Mouse (Mus musculus): ENCODE data around the gene Fcrl5. TPM values are rescaled to one million over a fixed set of nuclear protein-coding genes. Genes with fewer than 3 reads are reported as not detected.
"Not testable (repeated sequence)": the region's sequence is repeated elsewhere in the genome, so short reads cannot be mapped to it uniquely, and the experiment has no call there.

The Fcrl5 gene
- polyA plus RNA-seq, 1 experiment from 2014 or later, result not detected

DNA sequence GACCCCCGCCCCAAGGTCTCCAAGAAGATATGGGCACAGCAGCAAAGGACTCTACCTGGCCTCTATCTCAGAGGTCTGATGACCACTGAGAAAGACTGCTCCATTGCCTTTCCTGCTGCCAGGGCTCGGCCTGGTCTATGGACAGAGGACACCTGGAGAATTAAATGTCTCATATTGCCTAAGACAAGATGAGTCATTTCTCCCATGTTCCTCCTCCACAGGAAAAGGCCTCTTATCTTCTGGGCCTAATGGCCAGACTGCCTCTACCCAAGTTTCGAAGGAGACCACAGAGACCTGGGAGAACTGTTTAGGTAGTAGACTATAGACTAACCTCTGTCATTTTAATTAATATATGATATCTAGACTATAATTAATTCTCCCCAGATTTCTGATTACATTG is 29.9 kb downstream of the Fcrl5 start:
- no peak overlapping the region for H3K4me3 ChIP-seq (replicated peaks)
- no peaks in the 10 kb centered on the region for H3K36me3 ChIP-seq
- 77% methylated on average over 3 of the region's 3 CpGs for WGBS
- H3K9me3 ChIP-seq, result no peaks in the 10 kb centered on the region
- H3K4me1 ChIP-seq (replicated peaks), result no peaks in the 10 kb centered on the region
- no peak for ATAC-seq
- no peak overlapping the region for H3K9ac ChIP-seq
- H3K27ac ChIP-seq, result no peak overlapping the region
- no peak overlapping the region for H3K4me2 ChIP-seq (replicated peaks)
- no peaks in the 10 kb centered on the region for H3K27me3 ChIP-seq (replicated peaks)

- H3K4me1 ChIP-seq (replicated peaks), result no peaks in the 10 kb centered on the region
- no peak for ATAC-seq
- no peak overlapping the region for H3K4me2 ChIP-seq (replicated peaks)
- no peaks in the 10 kb centered on the region for H3K27me3 ChIP-seq (replicated peaks)
- no peaks in the 10 kb centered on the region for H3K36me3 ChIP-seq
- WGBS, result 74% methylated on average over 6 of the region's 6 CpGs
- H3K4me3 ChIP-seq (replicated peaks), result no peak overlapping the region
- H3K27ac ChIP-seq, result no peak overlapping the region
- H3K9me3 ChIP-seq, result no peaks in the 10 kb centered on the region
- H3K9ac ChIP-seq, result no peak overlapping the region
Observed at GRCm38 (mm10) chr3:87467011-87467410, 31.4 kb downstream of the Fcrl5 start.

GRCm38 (mm10) chr3:87467416-87467815 is 31.8 kb downstream of the Fcrl5 start:
- no peak overlapping the region for H3K4me3 ChIP-seq (replicated peaks)
- WGBS, result 89% methylated on average over 9 of the region's 9 CpGs
- no peaks in the 10 kb centered on the region for H3K36me3 ChIP-seq
- no peak overlapping the region for H3K4me2 ChIP-seq (replicated peaks)
- H3K27me3 ChIP-seq (replicated peaks), result no peaks in the 10 kb centered on the region
- no peak overlapping the region for H3K9ac ChIP-seq
- H3K27ac ChIP-seq, result no peak overlapping the region
- H3K4me1 ChIP-seq (replicated peaks), result no peaks in the 10 kb centered on the region
- ATAC-seq, result no peak
- H3K9me3 ChIP-seq, result no peaks in the 10 kb centered on the region

DNA sequence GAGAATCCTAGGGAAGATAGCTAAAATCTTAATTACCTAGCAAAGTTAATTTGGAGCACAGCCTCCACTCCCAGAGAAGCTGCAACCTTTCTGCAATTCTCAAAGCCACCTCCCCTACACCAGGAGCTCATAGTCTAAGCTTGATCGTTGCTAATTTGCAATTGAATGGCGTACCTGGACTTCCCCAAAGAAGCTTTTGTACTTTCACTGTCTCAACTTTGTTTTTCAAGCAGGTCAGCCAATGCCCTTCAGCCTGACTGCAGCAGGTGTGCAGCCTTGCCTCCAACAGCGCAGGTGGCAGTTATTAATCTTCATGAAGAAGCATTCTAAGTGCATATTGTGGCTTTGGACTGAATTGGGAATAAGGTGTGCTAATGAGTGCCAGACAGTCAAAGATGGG is 42.4 kb downstream of the Fcrl5 start:
- not testable (repeated sequence) for ATAC-seq; H3K4me2 ChIP-seq (replicated peaks); H3K36me3 ChIP-seq; H3K9me3 ChIP-seq; H3K4me3 ChIP-seq (replicated peaks); H3K27me3 ChIP-seq (replicated peaks); H3K27ac ChIP-seq; H3K4me1 ChIP-seq (replicated peaks); H3K9ac ChIP-seq
- WGBS, result 87% methylated on average over 3 of the region's 3 CpGs

- H3K9ac ChIP-seq; ATAC-seq; H3K4me3 ChIP-seq (replicated peaks); H3K27ac ChIP-seq; H3K27me3 ChIP-seq (replicated peaks); H3K4me2 ChIP-seq (replicated peaks); H3K36me3 ChIP-seq; H3K4me1 ChIP-seq (replicated peaks); H3K9me3 ChIP-seq: not testable (repeated sequence)
- WGBS, result 86% methylated on average over 6 of the region's 6 CpGs
Observed at GRCm38 (mm10) chr3:87478596-87478995, 43.0 kb downstream of the Fcrl5 start.

GRCm38 (mm10) chr3:87479230-87479629 is 43.7 kb downstream of the Fcrl5 start:
- not testable (repeated sequence) for H3K36me3 ChIP-seq; H3K27me3 ChIP-seq (replicated peaks); H3K9ac ChIP-seq; ATAC-seq; H3K4me1 ChIP-seq (replicated peaks); H3K4me2 ChIP-seq (replicated peaks); H3K27ac ChIP-seq; H3K9me3 ChIP-seq; H3K4me3 ChIP-seq (replicated peaks)

DNA sequence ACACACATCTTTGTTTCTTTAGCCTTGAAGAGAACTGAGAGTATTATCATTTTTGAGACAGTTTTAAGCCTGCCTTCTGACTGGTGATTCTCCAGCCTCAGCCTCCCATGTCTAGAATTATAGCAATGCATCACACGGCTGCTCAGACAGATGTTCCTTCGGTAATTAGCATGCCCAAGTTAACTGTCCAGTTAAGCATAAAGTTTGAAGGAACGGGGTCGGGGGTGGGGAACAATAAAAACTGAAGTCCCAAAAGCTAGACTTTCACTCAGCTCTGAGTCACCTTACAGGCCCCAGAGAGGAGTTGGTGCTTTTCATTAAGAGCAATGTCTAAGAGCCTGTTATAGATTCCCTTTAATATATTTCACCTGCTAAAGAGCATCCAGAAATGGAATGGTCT is 51.8 kb downstream of the Fcrl5 start:
- H3K27ac ChIP-seq, result no peak overlapping the region
- no peak overlapping the region for H3K4me2 ChIP-seq (replicated peaks)
- no peak overlapping the region for H3K9ac ChIP-seq
- no peaks in the 10 kb centered on the region for H3K4me1 ChIP-seq (replicated peaks)
- no peaks in the 10 kb centered on the region for H3K36me3 ChIP-seq
- ATAC-seq, result no peak
- H3K27me3 ChIP-seq (replicated peaks), result no peaks in the 10 kb centered on the region
- 85% methylated on average over 4 of the region's 4 CpGs for WGBS
- H3K4me3 ChIP-seq (replicated peaks), result no peak overlapping the region
- no peaks in the 10 kb centered on the region for H3K9me3 ChIP-seq

DNA sequence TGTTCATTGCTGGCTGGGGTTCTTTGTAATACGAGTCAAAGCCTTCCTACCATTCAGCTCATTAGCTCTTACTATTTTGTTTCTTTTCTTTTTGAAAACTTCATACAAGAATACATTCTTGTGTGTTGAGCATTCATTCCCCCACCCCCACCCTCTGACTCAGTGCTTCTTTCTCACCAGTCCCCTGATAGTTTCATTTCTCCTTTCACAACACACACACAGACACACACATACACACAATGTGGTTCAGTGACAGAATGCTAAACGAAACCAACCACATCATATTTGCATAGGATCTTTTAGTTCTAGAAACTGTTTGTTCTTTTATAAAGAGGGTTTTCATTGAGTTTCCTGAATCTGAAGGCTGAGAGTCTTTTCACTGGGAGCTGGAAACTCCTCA is 52.3 kb downstream of the Fcrl5 start:
- H3K27ac ChIP-seq, result no peak overlapping the region
- WGBS, result 66% methylated on average over 2 of the region's 2 CpGs
- H3K4me1 ChIP-seq (replicated peaks), result no peaks in the 10 kb centered on the region
- no peaks in the 10 kb centered on the region for H3K36me3 ChIP-seq
- no peaks in the 10 kb centered on the region for H3K9me3 ChIP-seq
- no peak overlapping the region for H3K9ac ChIP-seq
- no peak overlapping the region for H3K4me3 ChIP-seq (replicated peaks)
- no peaks in the 10 kb centered on the region for H3K27me3 ChIP-seq (replicated peaks)
- H3K4me2 ChIP-seq (replicated peaks), result no peak overlapping the region
- ATAC-seq, result no peak

DNA sequence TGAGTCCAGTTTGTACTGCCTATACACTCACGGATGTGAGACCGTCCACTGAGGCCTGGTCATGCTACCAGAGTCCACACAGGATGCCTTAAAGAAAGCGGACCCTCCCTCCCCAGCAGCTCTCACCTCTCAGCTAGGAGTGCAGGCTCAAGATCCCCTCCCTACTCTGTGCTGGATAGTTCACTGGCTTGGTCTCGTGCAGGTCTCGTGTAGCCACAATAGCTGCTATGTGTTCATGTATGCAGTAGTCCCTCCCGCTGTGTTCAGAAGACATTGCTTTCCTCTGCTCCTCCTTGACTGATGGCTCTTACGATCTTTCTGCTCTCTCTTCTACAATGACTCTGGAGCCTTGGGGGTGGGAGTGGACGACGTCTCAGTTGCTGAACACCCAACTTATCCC is 62.7 kb downstream of the Fcrl5 start:
- Histone ChIP-seq H3K36me3 (no peaks in the 10 kb centered on the region), H3K4me2 (replicated peaks) (no peak overlapping the region), H3K4me1 (replicated peaks) (no peaks in the 10 kb centered on the region), H3K27me3 (replicated peaks) (no peaks in the 10 kb centered on the region), H3K9ac (no peak overlapping the region), H3K9me3 (no peaks in the 10 kb centered on the region), H3K27ac (no peak overlapping the region), H3K4me3 (replicated peaks) (no peak overlapping the region)
- no peak for ATAC-seq
- 83% methylated on average over 9 of the region's 9 CpGs for WGBS

DNA sequence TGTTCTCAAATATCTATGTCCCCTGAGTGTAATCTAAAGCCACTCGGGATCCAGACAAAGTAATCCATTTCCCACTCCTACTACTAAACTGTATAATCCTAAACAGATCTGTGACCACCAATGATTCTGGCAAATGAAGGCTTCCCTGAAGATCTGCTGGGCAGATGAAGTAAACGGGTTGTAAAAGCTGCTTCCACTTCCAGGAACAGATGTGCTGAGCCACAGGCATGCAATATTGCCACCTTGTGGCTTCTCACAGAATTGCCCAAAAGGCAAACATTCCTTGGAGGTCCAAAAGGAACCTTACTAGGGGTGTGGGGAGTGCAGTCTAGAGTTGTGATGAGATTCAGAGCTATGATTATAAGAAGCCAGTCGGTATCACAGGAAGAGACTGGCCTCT is 63.5 kb downstream of the Fcrl5 start:
- Histone ChIP-seq H3K36me3 (no peaks in the 10 kb centered on the region), H3K4me2 (replicated peaks) (no peak overlapping the region), H3K27me3 (replicated peaks) (no peaks in the 10 kb centered on the region), H3K4me1 (replicated peaks) (no peaks in the 10 kb centered on the region), H3K9me3 (no peaks in the 10 kb centered on the region), H3K27ac (no peak overlapping the region), H3K4me3 (replicated peaks) (no peak overlapping the region), H3K9ac (no peak overlapping the region)
- 14% methylated on average over 3 of the region's 3 CpGs for WGBS
- ATAC-seq, result peak; percentile 59

DNA sequence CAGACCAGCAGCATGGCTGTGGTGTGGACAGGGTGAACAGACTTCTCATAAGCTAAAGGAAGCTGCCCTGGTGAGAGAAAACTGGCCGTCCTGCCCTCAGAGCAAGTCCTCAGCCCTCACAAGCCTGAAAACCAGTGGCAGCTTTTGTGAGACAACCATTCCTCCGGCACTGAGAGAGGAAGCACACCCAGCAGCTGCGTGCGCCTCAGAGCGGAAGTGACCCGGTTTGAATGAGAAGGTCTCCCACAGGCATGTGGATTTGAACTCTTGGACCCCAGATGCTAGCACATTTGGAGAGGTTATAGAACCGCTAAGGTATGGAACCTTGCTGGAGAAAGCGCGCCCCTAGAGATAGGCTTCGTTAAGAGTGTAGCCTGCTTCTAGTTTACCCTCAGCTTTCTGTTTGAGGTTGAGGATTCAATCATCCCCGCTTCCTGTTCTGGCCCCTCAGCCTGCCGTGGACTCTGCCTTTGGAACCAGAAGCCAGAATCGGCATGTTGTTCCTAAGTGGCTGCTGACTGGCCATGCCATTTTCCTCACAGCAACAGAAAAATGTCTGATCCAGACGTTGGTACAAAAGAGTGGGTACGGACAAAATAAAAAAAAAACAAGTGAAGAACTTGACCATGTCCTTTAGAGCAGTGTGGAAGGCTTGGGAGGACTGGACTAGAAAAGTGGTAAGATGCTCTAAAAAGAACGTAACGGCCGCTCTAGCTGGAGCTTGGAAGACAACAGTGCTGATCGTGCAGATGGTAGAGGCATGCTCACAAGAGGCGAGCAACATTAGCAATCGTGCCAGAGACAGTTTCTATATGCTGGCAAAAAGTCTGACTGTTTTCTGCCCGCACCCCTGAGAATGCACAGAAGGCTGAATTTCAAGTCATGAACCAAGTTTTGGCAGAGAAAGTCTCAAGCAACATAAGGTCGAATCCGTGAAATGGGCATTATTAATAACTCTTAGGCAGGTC is 64.8 kb downstream of the Fcrl5 start:
- H3K9me3 ChIP-seq, result no peaks in the 10 kb centered on the region
- ATAC-seq, result no peak
- no peaks in the 10 kb centered on the region for H3K36me3 ChIP-seq
- no peak overlapping the region for H3K4me3 ChIP-seq (replicated peaks)
- no peaks in the 10 kb centered on the region for H3K27me3 ChIP-seq (replicated peaks)
- H3K4me2 ChIP-seq (replicated peaks), result no peak overlapping the region
- no peak overlapping the region for H3K27ac ChIP-seq
- 76% methylated on average over 24 of the region's 24 CpGs for WGBS
- no peak overlapping the region for H3K9ac ChIP-seq
- no peaks in the 10 kb centered on the region for H3K4me1 ChIP-seq (replicated peaks)

DNA sequence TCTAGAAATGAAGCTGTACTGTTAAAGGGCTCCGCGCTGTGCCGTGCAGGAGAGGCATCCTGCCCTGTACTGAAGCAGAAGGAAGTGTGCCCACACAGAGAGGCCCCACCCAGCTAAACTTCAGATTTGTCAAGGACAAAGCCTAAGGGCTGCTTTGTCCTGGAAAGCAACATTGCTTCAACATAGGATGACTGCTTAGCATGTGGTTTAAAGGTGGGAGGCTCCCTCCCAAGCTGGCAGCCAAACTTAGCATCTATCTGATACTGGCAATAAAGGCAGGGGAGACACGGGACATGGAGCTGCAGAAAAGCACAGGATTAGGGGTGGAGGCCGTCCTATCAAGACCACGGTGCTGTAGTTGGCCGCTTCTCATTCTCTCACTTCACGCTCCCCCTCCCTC is 65.6 kb downstream of the Fcrl5 start:
- Histone ChIP-seq H3K27me3 (replicated peaks) (no peaks in the 10 kb centered on the region), H3K27ac (no peak overlapping the region), H3K9ac (no peak overlapping the region), H3K4me3 (replicated peaks) (no peak overlapping the region), H3K4me2 (replicated peaks) (no peak overlapping the region), H3K4me1 (replicated peaks) (no peaks in the 10 kb centered on the region), H3K9me3 (no peaks in the 10 kb centered on the region), H3K36me3 (no peaks in the 10 kb centered on the region)
- WGBS, result 45% methylated on average over 8 of the region's 8 CpGs
- no peak for ATAC-seq

DNA sequence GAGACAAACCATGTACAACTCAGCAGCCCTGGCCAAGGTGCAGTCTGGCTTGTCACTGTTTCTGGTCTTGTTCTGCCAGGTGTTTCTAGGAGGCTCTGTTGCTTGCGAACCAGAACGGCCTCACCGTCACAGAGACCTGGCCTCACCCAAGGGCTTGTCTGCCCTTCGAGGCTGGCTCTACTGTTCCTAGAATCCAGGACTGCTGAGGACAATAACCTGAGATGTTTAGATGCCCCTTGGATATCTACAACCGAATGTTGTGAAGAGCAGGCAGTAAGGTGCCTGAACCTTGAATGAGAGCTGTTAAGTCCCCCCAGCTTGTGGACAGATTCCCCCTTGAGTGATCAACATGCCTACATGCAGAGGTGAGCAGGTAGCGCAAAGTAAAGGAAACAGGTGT is 67.2 kb downstream of the Fcrl5 start:
- Histone ChIP-seq H3K4me3 (replicated peaks) (no peak overlapping the region), H3K9me3 (no peaks in the 10 kb centered on the region), H3K9ac (no peak overlapping the region), H3K4me1 (replicated peaks) (no peaks in the 10 kb centered on the region), H3K36me3 (no peaks in the 10 kb centered on the region), H3K27me3 (replicated peaks) (no peaks in the 10 kb centered on the region), H3K27ac (no peak overlapping the region), H3K4me2 (replicated peaks) (no peak overlapping the region)
- 92% methylated on average over 6 of the region's 6 CpGs for WGBS
- ATAC-seq, result no peak

All from intestine, embryonic 15.5 days (tissue).